Mouse (Mus musculus): ENCODE results near the gene Trim29.

Trim29 gene

GRCm38 (mm10) chr9:43315320-43315950 is 4.8 kb downstream of the Trim29 start:
- no peak for DNase-seq

- DNase-seq = no peak
Observed at GRCm38 (mm10) chr9:43316466-43316865, 5.8 kb downstream of the Trim29 start.

- no peak for DNase-seq
Observed at GRCm38 (mm10) chr9:43318661-43319060, 8.0 kb downstream of the Trim29 start.

- DNase-seq = no peak
Observed at GRCm38 (mm10) chr9:43321951-43322350, 11.3 kb downstream of the Trim29 start.

- no peak for DNase-seq
Observed at GRCm38 (mm10) chr9:43322666-43323065, 12.0 kb downstream of the Trim29 start.

GRCm38 (mm10) chr9:43325486-43325885 is 14.8 kb downstream of the Trim29 start:
- DNase-seq = no peak

GRCm38 (mm10) chr9:43326015-43326631 is 15.5 kb downstream of the Trim29 start:
- no peak for DNase-seq

- no peak for DNase-seq
Observed at GRCm38 (mm10) chr9:43327182-43328129, 16.8 kb downstream of the Trim29 start.

- no peak for DNase-seq
Observed at GRCm38 (mm10) chr9:43330426-43330825, 19.8 kb downstream of the Trim29 start.

- DNase-seq = peak; percentile 76
Observed at GRCm38 (mm10) chr9:43331476-43332471, 21.1 kb downstream of the Trim29 start.

- no peak for DNase-seq
Observed at GRCm38 (mm10) chr9:43334476-43334875, 23.8 kb downstream of the Trim29 start.

GRCm38 (mm10) chr9:43337636-43338035 is 27.0 kb downstream of the Trim29 start:
- DNase-seq = no peak

- DNase-seq = no peak
Observed at GRCm38 (mm10) chr9:43338067-43338466, 27.4 kb downstream of the Trim29 start.

GRCm38 (mm10) chr9:43339614-43340020 is 29.0 kb downstream of the Trim29 start:
- DNase-seq = peak; percentile 73

- no peak for DNase-seq
Observed at GRCm38 (mm10) chr9:43350089-43350488, 39.4 kb downstream of the Trim29 start.

GRCm38 (mm10) chr9:43351015-43351414 is 40.4 kb downstream of the Trim29 start:
- DNase-seq = no peak

- DNase-seq = no peak
Observed at GRCm38 (mm10) chr9:43357011-43357410, 46.4 kb downstream of the Trim29 start.

GRCm38 (mm10) chr9:43358591-43359323 is 48.1 kb downstream of the Trim29 start:
- DNase-seq = no peak

GRCm38 (mm10) chr9:43368781-43369180 is 58.1 kb downstream of the Trim29 start:
- no peak for DNase-seq

GRCm38 (mm10) chr9:43383871-43384270 is 73.2 kb downstream of the Trim29 start:
- DNase-seq = no peak

GRCm38 (mm10) chr9:43384400-43384799 is 73.8 kb downstream of the Trim29 start:
- DNase-seq = no peak
